Mouse (Mus musculus) heart, postnatal 0 days (tissue): ENCODE measurements at regions not wholly inside any gene's neighbourhood (a gene's known extent, or its start where the extent isn't known, plus 50 kb on each side); places are given as distances from the start of the nearest gene placed in this dataset.

Experiments used
- CTCF ChIP-seq: IDR thresholded peaks from 2 replicates; pipeline ENCODE4 v1.5.1; 2016; ENCODE audit warnings: antibody characterized with exemption, control low read depth, low read depth
- EP300 ChIP-seq: IDR thresholded peaks from 2 replicates; pipeline ENCODE4 v1.6.1; 2016; ENCODE audit warnings: antibody characterized with exemption, low read depth

DNA sequence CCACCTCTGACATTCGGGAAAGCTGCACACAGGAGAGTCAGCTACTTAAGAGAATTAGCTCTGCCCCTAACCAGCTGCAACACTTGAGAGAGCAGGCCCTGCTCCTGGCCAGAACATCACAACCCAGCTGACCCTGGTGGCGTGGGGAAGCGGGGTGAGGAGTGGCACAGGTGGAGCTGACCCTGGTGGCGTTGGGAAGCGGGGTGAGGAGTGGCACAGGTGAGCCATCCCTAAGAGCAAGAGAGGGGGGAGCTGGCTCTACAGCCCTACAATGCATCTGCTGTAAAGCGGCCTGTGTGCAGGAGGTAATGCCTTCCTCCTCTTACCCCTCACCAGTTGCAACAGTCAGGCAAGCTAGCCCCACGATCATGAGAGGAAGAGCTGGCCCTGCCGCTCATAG, 293.5 kb upstream of the N6amt1 start:
- TF ChIP-seq CTCF, result no peak
- no peak for TF ChIP-seq EP300
